Mouse (Mus musculus) bone marrow, adult 2 months (tissue): ENCODE measurements around the gene Tbc1d9b.

Experiments used
- CTCF ChIP-seq: fragments of 200-500 bp; IDR thresholded peaks from 2 replicates; pipeline ENCODE4 v1.5.1; 2011; ENCODE audit warnings: low read length, control low read depth; ENCODE audit not compliant: control insufficient read depth, insufficient read depth
- POLR2A ChIP-seq: fragments of 200-500 bp; IDR thresholded peaks from 2 replicates; pipeline ENCODE4 v1.6.1; 2011; ENCODE audit warnings: low read depth, mild to moderate bottlenecking, control low read depth, low read length, borderline replicate concordance; ENCODE audit not compliant: control insufficient read depth

- TF ChIP-seq CTCF (no peak), POLR2A (no peak)
Measured at GRCm38 (mm10) chr11:50095661-50096060, 35.5 kb upstream of the Tbc1d9b start.
